Mouse (Mus musculus) adrenal gland, postnatal 14 days (tissue): Measurements from ENCODE around the gene Adamts9. TPM values are rescaled to one million over a fixed set of nuclear protein-coding genes. Genes with fewer than 3 reads are reported as not detected.

Experiments used
- DNase-seq: peaks from one replicate; pipeline ENCODE4 v3.0.0; 2021; ENCODE audit warnings: mixed read lengths
- total RNA-seq: library from RNA; stranded (reverse); gene quantifications from 2 replicates; pipeline ENCODE4 v1.2.3, GENCODE M21; 2021

Adamts9 gene
- total RNA-seq, 1 experiment from 2014 or later = 65.8 TPM

DNA sequence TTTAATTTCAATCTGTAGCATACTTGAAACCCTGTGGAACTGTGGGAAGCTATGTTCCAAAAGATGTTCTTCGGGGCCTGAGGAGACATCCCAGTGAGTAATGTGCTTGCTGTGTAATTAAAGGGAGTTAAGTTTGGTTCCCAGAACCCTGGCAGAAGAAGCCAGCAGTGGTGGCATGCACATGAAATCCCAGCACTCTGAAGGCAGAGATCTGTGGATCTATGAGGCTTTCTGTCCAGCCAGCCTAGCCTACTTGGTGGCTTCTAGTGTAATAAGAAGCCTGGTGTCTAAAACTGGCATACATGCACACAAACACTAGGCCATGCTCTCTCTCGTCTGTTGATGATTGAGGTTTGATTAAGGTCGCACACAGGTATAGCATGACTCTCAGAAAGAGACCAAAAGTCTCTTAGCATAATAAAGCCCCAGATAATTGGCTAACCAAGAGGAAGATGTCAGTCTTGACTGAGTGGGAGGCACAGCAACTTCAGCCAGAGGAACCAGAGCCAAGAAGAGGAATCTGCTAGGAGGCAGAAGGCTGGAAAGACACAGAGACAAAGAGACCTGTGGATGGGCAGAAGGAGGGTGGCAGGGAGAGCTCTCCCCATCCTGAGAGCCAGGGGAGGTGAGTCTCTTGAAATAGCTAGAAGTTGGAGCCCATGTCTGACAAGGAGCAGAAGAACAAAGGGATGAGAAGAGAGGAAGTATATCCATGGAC is 138.9 kb downstream of the Adamts9 start:
- no peak for DNase-seq

DNA sequence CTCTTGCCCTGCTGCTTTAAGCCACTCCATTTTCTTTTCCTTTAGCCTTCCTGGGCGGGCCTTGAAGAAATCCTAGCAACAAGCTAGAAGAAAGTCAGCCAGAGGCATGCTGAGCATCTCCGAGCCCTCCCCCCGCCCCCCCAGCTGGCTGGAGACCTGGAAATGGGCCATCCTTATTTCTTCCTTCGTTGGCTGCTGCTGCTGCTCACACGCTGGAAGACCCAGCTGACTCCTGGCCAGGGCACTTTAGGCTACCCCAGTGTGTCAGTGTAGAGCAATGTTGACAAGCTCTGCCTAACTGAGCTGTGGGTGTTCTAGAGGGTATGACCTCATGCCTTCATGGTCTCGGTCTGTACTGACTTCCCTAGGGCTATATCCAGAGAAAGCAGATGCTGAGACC is 140.1 kb downstream of the Adamts9 start:
- peak; percentile 25 for DNase-seq

- no peak for DNase-seq
Measured at GRCm38 (mm10) chr6:92802421-92802820, 140.9 kb downstream of the Adamts9 start.

DNA sequence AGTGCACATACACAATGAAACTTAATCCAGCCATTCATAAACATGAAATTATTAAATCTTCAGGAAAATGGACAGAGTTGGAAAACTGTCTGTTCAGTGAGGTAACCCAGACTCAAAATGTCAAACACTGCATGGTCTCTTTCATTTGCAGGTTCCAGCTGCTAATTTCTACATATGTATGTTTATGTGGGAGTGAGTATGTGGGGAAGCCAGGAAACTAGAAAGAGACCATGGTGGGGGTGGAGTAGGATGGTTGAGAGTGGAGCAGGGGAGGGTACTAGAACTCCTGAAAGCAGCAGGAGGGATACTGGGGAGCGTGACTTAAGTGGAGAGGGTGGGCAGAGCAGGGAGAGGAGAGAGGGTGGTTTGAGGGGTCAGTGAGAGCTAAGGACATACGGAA is 141.8 kb downstream of the Adamts9 start:
- no peak for DNase-seq

- no peak for DNase-seq
Measured at GRCm38 (mm10) chr6:92793804-92794203, 149.5 kb downstream of the Adamts9 start.

GRCm38 (mm10) chr6:92787376-92787712 is 155.9 kb downstream of the Adamts9 start:
- peak; percentile 95 for DNase-seq

DNA sequence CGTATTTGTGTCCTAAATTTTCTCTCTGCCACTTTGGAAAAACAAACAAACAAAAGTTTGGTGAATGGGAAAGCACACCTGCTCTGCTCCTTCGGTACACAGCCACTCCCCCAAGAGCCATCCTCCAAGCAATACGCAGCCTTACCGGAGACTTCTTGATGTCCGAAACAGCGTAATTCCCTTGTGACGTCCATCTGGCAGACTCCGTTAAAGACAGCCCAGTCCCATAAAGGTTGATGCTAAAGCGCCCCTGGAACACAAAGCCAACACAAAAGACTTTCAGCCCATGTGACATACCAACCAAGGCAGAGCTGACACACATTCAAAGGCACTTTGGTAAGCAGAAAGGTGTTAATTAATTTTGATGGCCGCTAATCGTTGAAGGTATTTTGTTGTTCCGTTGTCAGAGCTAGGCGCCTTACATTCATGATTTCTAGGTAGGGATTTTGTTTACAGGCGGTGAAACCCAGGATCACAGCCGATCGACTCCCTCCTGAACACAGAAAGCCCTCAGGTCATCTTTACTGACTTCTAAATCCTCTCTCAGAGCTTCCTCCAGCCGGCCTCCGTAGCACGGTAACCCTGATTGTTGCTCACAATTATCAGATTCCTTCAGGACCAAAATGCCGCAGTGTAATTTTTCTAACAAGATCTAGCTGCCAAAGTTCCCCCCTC is 156.5 kb downstream of the Adamts9 start:
- DNase-seq = no peak

DNA sequence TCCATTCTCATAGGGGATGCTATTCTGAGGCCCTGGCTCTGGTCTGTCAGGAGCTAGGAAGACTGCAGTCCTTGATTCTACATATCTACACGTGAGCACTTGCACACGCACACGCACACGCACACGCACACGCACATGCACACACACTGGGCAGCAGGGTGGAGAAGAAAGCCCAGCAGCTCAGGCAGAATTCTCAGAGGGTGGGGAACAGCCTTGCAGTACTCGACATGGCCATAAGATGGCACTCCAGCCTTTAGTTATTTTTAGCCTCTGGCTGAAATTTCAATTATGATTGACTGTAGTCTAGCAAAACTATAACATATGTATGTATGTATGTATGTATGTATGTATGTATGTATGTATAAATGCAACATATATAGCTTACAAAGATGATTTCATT is 158.5 kb downstream of the Adamts9 start:
- DNase-seq = peak; percentile 66

- peak; percentile 36 for DNase-seq
Measured at GRCm38 (mm10) chr6:92781446-92781845, 161.8 kb downstream of the Adamts9 start.

- no peak for DNase-seq
Measured at GRCm38 (mm10) chr6:92779935-92780205, 163.4 kb downstream of the Adamts9 start.

- peak; percentile 71 for DNase-seq
Measured at GRCm38 (mm10) chr6:92779140-92779934, 164.0 kb downstream of the Adamts9 start.

DNA sequence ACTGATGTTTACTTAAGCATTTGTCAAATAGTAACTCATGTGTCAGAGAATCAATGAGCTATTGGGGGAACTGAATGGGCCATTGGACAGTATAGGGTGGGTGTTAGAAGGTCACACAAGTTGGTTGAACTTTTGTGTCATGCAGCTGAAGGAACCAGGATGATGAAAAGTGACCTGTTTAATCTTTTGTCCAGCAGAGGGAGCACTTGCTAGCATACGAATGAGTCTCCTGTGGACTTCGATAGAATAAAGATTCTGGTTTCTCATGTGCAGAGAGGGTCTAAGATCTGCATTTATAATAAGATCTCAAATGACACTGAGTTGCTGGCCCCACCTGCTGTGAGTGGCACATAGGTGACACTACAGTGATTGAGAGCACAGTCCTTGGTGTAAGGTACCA is 166.9 kb downstream of the Adamts9 start:
- DNase-seq = peak; percentile 56

GRCm38 (mm10) chr6:92762372-92762771 is 180.9 kb downstream of the Adamts9 start:
- no peak for DNase-seq

DNA sequence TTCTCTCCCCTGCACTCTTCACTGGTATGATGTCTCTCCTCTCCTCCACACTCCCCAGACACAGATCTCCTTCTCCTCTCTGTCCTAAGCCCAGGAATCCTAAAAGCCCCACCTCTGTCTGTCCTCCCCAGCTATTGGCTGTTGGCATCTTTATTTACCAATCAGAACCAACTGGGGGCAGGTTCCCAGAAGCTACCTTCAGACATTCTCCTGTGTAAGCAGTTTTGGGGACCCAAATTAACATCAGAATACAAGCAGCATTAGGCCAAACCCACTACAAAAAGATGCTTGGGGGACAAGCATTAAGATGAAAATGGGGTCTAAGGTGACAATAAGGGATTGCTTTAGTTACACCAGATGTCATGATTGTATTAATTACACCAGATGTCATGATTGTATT is 183.7 kb downstream of the Adamts9 start:
- no peak for DNase-seq

DNA sequence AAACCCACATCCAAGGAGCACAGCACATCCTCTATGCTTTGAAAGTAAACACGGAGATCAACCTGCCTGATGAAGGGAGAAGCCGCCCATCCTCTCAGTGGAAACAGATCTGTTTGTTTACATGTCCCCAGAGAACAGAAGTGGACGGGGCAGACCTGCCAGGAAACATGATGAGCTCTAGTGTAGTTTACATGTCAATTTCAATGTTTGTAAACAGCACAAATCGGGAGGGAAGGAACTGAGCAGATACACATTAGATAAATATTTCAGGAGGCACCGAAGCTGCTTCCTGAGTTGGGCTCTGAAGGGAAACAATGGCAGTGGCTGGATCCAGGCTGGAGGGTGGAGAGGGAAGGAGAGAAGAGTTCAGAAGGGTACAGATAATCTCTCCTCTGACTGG is 187.5 kb downstream of the Adamts9 start:
- no peak for DNase-seq

GRCm38 (mm10) chr6:92752737-92753136 is 190.6 kb downstream of the Adamts9 start:
- DNase-seq = no peak

DNA sequence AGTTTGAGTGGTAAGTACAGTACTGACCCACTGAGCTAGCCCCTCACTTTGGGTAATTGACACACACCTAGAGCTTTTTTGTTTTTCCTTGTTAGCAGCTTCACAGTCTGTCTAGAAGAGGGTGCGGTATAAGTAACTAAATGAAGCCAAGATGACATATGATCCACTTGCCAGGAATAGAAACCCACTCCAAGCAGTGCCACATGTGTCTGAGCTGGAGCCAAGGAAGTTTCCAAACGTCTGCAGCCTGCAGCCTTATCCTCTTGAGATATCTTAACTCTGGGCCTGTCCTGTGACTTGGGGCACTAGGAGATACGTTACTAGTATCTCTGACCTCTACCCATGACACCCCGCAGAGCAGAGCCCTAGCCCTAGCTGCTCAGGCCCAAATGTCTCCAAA is 193.9 kb downstream of the Adamts9 start:
- DNase-seq = peak; percentile 27

DNA sequence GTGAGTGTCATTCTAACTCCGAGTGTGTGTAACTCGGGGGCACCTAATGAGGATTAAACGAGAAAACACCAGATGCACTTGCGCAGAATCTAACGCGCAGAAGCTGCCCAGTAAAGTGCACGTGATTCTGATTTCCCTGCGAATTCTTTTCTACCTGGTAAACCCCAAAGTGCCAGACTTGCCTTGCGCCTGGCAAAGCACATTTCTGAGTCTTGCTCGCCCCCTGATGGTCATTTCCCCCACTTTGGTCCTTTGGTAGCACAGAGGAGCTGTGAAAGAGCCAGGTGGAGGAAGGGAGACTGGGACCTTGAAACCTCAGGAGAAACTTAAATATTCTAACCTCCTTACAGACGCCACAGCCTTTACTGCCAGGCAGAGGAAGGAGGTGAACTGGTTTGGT is 199.7 kb downstream of the Adamts9 start:
- peak; percentile 69 for DNase-seq

DNA sequence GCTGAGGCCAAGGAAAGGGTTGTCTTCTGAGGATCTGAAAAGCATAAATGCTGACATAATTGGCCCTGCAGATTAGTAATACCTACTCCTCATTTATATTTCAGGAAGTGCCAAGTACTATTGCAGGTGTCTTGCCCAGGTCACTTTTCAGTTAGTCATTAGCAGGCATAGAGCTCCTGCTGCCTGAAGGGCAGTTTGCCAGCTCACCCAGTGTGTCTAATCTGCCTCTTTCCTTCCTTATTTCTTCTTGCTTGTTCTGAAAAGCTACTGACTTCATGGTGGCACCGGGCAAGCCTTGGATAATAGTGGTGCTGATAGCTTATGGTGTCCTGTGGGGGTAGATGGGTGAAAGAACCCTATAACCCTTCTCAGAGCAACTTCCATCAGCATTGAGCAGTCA is 206.2 kb downstream of the Adamts9 start:
- no peak for DNase-seq

- no peak for DNase-seq
Measured at GRCm38 (mm10) chr6:92733651-92734050, 209.6 kb downstream of the Adamts9 start.

DNA sequence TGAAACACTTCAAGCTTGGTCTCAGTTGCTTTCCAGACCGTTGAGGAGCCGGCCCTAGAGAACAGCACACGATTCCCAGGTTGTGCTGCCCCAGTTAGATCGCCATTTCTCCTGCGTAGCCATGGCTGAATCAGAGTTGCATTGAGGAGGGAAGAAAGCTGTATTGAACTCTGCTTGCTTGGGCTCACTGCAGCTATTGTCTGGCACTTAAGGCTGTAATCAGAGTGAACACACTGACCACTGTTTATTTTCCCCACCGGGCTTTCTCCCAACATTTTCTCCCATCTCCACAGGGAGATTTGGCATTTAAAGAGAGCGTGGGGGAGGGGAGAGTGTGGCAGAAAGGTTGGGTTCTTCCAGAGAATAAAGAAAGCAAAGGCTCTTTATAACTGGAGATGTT is 214.8 kb downstream of the Adamts9 start:
- no peak for DNase-seq

DNA sequence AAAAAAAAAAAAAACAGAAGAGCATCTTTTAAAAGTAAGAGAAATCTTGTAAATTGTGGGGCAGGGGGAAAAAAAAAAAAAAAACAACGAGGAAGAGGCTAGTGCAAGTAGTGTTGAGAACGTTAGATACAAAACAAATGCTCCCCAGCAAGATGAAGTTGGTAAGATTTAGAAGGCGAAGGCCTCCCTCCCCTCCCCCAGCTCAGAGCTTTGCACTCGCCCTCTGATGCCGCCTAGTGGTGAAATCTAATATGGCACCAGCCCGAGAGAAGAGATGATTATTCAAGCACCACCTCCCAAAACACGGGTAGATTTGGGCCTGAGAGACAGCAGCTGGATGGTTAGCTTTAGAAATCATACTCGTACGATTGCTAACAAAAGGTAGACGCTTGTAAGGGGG is 215.2 kb downstream of the Adamts9 start:
- peak; percentile 92 for DNase-seq

- no peak for DNase-seq
Measured at GRCm38 (mm10) chr6:92727351-92727986, 215.8 kb downstream of the Adamts9 start.
